Mouse (Mus musculus): ENCODE measurements at regions not wholly inside any gene's neighbourhood (a gene's known extent, or its start where the extent isn't known, plus 50 kb on each side); places are given as distances from the start of the nearest gene placed in this dataset.
A peak's percentile ranks its signal among the peaks of the same experiment; 100 is the strongest.

DNA sequence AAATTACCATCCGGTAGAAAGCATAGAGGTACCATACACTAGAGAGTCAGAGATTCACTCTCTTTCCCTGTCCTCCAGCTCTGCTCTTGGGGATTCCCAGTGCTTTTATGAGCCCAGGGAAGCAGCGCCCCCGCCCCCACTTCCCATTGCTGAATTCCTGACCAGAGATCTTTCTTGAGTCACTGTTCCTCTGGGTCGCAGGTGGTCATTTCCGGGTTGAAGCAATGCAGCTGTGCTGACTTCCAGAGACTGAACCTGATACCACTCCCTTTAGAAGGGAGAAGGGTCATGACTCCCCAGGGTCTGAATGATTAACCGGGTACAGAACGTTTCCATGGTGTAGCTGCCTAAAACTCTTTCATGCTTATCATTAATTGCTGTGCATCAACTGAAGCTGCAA lies 128.9 kb downstream of the Cd83 start:
- DNase-seq (ENCODE audit: inconsistent ontology term) = no peak

DNA sequence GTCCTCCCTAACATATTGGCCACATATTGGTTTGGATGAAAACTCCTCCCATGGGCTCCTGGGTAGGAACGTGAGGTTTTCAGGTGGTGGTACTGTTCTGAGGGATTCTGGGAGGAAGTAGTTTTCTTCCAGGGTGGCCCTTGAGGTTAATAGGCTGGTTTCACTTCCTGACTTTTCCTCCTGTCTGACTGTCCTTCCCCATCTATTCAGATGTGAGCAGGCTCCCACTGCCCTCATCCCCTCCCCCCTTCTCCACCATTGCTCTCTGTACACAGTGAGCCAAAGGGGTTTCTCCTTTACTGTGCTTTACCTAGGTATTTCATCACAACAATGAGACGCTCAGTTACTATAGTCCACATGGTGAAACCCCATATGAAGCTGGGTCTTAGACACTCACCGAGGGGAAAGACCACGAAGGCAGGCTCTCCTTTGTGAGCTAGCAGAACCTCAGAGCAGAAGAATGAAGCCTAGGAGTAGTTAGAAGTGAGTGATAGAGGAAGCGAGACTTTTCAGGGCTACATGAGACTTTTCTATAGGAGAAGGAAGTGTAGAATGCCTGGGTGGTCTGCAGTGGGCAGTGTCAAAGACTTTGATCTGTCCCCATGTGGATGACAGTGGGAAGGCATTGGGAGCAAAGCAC lies 135.3 kb downstream of the Cd83 start:
- DNase-seq (ENCODE audit: inconsistent ontology term) = no peak

DNA sequence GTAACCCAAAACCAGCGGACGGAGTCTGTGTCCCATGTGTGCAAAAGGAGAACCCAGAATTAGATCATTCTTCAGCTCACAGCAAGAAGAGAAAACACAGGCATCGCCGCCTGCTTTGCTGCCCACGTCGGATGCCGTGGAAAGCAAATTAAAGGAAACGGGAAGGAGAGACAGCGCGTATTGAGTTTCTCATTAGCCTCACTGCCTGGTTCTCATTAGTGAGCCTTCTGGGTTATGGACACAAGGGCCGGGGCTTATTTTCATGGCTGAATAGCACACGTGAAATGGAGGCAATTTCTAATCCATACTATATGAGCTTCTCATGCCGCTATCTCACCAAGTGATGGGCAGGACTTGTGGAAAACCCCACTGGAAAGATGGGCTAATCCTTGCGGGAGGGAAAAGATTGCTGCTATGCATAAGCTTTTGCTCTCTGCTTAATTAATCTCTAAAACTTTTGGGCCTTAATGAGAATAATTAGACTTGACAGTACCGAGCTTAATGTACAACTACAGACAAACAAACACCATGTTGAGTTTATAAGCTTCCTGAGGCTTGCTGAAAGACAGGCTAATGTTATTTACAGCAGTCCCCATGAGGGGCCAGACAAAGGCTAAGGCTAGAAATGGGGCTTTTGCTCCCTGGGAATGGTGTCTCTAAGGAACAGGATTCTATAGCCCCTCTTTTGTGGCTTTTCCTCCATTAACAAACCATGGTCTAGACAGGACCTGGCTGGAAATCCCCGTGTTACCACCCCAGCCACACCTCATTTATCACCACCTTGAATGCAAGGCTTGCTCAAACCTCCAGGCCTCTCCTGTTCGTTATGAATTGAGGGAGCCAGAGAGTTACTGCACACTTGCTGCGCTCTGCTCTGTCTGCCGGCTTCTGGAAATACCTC lies 145.8 kb downstream of the Cd83 start:
- DNase-seq (ENCODE audit: inconsistent ontology term) = peak; percentile 26

DNA sequence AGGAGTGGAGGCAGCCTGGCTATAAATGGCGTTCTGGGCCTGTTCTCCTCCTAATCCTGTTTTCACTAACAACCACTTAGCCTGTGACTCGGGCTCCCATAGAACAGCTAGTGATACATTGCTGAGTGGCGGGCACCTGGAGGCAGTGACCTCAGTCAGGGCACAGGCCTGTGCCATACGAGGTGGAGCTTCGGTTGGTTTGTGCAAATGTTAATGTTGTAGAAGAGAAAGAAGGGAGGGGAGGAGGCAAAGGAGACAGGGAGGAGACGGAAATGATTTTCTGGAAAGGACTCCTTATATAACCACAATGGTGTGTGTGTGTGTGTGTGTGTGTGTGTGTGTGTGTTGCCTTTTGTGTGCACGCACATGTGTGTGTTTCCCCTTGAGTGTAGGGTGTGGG lies 148.4 kb downstream of the Cd83 start:
- no peak for DNase-seq (ENCODE audit: inconsistent ontology term)

GRCm38 (mm10) chr13:43935284-43935683 lies 150.7 kb downstream of the Cd83 start:
- peak; percentile 91 for DNase-seq (ENCODE audit: inconsistent ontology term)

- DNase-seq (ENCODE audit: inconsistent ontology term) = peak; percentile 98
These were observed 151.9 kb downstream of the Cd83 start for GRCm38 (mm10) chr13:43936504-43936903.

GRCm38 (mm10) chr13:43938611-43939010 lies 154.0 kb downstream of the Cd83 start:
- DNase-seq (ENCODE audit: inconsistent ontology term) = no peak

- no peak for DNase-seq (ENCODE audit: inconsistent ontology term)
These were observed 154.8 kb downstream of the Cd83 start for GRCm38 (mm10) chr13:43939375-43939774.

- DNase-seq (ENCODE audit: inconsistent ontology term) = no peak
These were observed 157.2 kb downstream of the Cd83 start for GRCm38 (mm10) chr13:43941731-43942130.

DNA sequence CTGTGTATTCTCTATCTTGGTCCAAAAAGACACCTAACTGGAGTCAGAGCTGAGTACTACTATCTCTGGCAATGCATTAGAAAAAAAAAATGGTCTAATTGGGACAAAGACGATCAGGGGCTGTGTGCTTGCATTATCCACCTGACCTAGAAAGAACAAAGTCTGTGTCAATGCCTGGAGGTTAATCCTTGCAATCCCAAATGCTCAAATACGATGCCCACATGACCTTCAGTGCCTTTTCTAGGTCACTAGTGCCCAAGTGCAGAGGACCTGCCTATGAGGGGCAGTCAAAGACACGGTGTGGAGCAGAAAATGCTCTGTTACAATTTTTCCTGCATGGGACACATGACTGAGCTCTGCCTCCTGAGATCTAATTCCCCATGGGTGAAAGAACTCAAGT lies 164.0 kb downstream of the Cd83 start:
- DNase-seq (ENCODE audit: inconsistent ontology term) = no peak

- peak; percentile 39 for DNase-seq (ENCODE audit: inconsistent ontology term)
These were observed 165.4 kb downstream of the Cd83 start for GRCm38 (mm10) chr13:43949740-43950643.

GRCm38 (mm10) chr13:43952491-43952890 lies 167.9 kb downstream of the Cd83 start:
- DNase-seq (ENCODE audit: inconsistent ontology term) = peak; percentile 19

DNA sequence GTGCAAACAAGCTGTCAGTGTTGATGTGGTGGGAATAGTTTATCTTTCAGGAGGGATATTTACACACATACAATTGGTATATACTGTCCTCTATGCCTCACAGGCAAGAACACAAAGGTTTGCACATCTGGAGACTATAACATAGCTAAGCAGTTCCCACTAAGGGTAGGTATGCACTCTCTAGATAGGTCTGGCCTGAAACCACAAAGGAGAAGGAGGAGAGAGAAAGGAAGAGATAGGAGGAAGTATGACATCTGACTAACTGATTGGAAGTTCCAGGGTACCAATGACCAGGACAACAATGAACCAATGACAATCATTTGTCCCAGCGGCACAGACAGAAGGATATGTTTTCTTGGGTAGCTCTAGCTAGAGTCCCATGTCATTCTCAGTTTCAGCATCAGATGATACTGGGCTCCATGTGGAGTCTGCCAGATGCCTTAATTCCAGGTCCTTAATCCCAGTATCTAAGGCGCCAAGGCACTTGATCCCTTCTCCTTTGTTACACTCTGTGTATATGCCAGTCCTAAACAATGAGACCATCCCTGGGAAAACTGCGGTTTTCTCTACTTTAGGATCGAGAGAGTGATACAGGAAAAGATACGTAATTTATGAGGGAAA lies 168.5 kb downstream of the Cd83 start:
- DNase-seq (ENCODE audit: inconsistent ontology term) = no peak

GRCm38 (mm10) chr13:43954714-43955393 lies 170.3 kb downstream of the Cd83 start:
- DNase-seq (ENCODE audit: inconsistent ontology term) = no peak

DNA sequence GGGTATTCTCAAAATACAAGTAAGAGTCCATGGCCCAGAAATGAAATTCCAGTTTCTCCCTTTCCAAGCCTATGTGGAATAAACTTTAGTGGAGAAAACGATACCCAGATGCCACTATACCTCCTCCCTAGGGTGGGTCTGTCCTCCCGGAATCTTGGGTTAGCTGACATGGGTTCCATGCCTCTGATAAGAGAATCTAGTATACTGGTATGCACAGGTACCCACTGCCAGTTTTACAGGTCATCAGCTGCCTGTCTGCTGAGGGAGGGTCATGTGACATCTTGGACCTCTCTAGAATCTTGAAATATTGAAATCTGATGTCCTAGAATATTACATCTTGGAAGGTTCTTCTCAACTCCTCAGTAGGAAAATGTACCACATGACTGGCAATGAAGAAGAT lies 172.5 kb downstream of the Cd83 start:
- no peak for DNase-seq (ENCODE audit: inconsistent ontology term)

GRCm38 (mm10) chr13:43959121-43959572 lies 174.6 kb downstream of the Cd83 start:
- no peak for DNase-seq (ENCODE audit: inconsistent ontology term)

- DNase-seq (ENCODE audit: inconsistent ontology term) = no peak
These were observed 176.6 kb downstream of the Cd83 start for GRCm38 (mm10) chr13:43961047-43961690.

- DNase-seq (ENCODE audit: inconsistent ontology term) = no peak
These were observed 177.4 kb downstream of the Cd83 start for GRCm38 (mm10) chr13:43961987-43962386.

DNA sequence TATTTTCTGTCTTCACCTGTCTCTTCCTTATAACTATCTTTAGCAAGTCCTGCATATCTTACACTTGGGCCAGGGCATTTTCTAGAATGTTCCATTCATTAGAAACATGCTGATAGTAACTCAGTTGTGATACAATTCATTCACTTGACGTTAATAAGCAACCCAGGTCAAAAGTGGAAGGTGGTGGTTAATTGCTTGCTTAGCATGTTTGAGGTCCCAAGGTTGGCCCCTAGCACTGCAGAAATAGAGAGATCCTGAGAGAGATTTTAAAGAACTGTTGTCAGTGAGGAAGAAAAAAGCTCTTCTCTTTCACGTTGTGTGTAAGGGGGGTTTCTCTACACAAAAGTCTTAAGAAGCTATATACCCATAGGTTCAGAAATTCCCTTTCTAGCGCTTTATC lies 178.7 kb downstream of the Cd83 start:
- no peak for DNase-seq (ENCODE audit: inconsistent ontology term)

- no peak for DNase-seq (ENCODE audit: inconsistent ontology term)
These were observed 180.8 kb downstream of the Cd83 start for GRCm38 (mm10) chr13:43965256-43965905.

Measured in Muller cell, postnatal 12 days (primary cell).